Mouse (Mus musculus) ovary, postnatal 36 days (tissue): ENCODE data around the gene Pprc1.

Experiments
- DNase-seq: peaks from one replicate; pipeline ENCODE4 v3.0.0; 2022; ENCODE audit warnings: low spot score, mixed read lengths

The Pprc1 gene

GRCm38 (mm10) chr19:46044271-46044992, at the start of gene Pprc1:
Gene Pprc1 (plus strand): TSS chr19:46044886.
- DNase-seq, result no peak

GRCm38 (mm10) chr19:45997365-45997764, 47.3 kb upstream of the Pprc1 start:
- no peak for DNase-seq

GRCm38 (mm10) chr19:45997785-45998693, 46.6 kb upstream of the Pprc1 start, which contains the start of gene Armh3:
Gene Armh3 (minus strand): TSS chr19:45998488.
- peak; percentile 89 for DNase-seq

- no peak for DNase-seq
Observed at GRCm38 (mm10) chr19:45998694-45999217, 45.9 kb upstream of the Pprc1 start.

GRCm38 (mm10) chr19:45999378-45999777, 45.3 kb upstream of the Pprc1 start:
- no peak for DNase-seq

GRCm38 (mm10) chr19:46002279-46002678, 42.4 kb upstream of the Pprc1 start:
- DNase-seq, result no peak

GRCm38 (mm10) chr19:46003371-46004226, 41.1 kb upstream of the Pprc1 start, which contains the start of gene Hps6:
Gene Hps6 (plus strand): TSS chr19:46003508.
- DNase-seq, result peak; percentile 90

GRCm38 (mm10) chr19:46004814-46005466, 39.7 kb upstream of the Pprc1 start:
- DNase-seq, result no peak

GRCm38 (mm10) chr19:46005680-46006079, 39.0 kb upstream of the Pprc1 start:
- DNase-seq, result no peak

GRCm38 (mm10) chr19:46014572-46015178, 30.0 kb upstream of the Pprc1 start:
- peak; percentile 88 for DNase-seq

GRCm38 (mm10) chr19:46016023-46016422, 28.7 kb upstream of the Pprc1 start:
- no peak for DNase-seq

GRCm38 (mm10) chr19:46024959-46025358, 19.7 kb upstream of the Pprc1 start:
- DNase-seq, result no peak

- no peak for DNase-seq
Observed at GRCm38 (mm10) chr19:46026567-46026966, 18.1 kb upstream of the Pprc1 start.

- no peak for DNase-seq
Observed at GRCm38 (mm10) chr19:46028747-46029320, 15.9 kb upstream of the Pprc1 start.

GRCm38 (mm10) chr19:46029652-46030051, 15.0 kb upstream of the Pprc1 start:
- DNase-seq, result no peak

GRCm38 (mm10) chr19:46030196-46030983, 14.3 kb upstream of the Pprc1 start:
- no peak for DNase-seq

- no peak for DNase-seq
Observed at GRCm38 (mm10) chr19:46031689-46032432, 12.8 kb upstream of the Pprc1 start.

- no peak for DNase-seq
Observed at GRCm38 (mm10) chr19:46032731-46033510, 11.8 kb upstream of the Pprc1 start.
